ENCODE assay signal across 9 mouse cellular contexts in the genomic region with DNA sequence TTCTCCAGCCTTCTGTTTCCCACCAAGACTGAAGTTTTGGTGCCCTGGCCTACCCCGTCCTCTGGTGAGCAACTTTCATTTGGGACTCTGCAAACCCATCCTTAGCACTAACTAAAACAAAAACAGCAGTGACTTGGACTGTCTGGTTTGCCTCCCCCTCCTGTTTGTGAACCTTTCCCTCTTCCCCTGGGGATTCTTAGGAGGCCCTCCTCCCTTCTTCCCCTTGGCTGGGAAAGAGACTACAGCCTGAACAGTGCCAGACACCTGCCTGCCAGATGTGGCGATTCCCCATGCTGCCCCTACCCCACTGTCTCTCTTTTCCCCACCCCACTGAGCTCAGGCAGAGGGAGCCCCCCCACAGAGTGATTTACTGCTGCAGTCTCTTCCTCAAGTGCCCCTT. TPM values are rescaled to one million over a fixed set of nuclear protein-coding genes. Genes with fewer than 3 reads are reported as not detected.
DNase-seq lines count a peak whose midpoint lies in the region; ATAC-seq and TF ChIP-seq lines count a peak whose summit lies in the region.
"Had no signal": no experiment of that assay in that cellular context is flagged by ENCODE, and none has a peak within 500 bp of the region (broad histone marks: within the 10 kb centered on the region; RNA-seq: fewer than 3 reads in every experiment).

No protein-coding gene starts in this region.

- H3K9ac ChIP-seq in lung, embryonic 14.5 days = no peak overlapping the region
- peak overlapping the region; percentile 48 for H3K9ac ChIP-seq in forebrain, embryonic 12.5 days
- H3K9ac ChIP-seq in limb, embryonic 14.5 days (ENCODE audit: low read depth, low read length, severe bottlenecking) = 0 out of 2 replicates have a peak overlapping the region, but pooled peaks have one; percentile 8
- H3K9ac ChIP-seq in stomach, embryonic 16.5 days (ENCODE audit: low read length) = no peak overlapping the region

- H3K9me3 ChIP-seq in lung, embryonic 14.5 days (ENCODE audit: low read depth, low read length) = no peaks in the 10 kb centered on the region
- no peaks in the 10 kb centered on the region for H3K9me3 ChIP-seq in forebrain, embryonic 12.5 days
- H3K9me3 ChIP-seq in limb, embryonic 14.5 days (ENCODE audit: control insufficient read depth, low read length) = no peaks in the 10 kb centered on the region
- H3K9me3 ChIP-seq in stomach, embryonic 16.5 days (replicated peaks; ENCODE audit: control insufficient read depth, low read length) = no peaks in the 10 kb centered on the region
- H3K9me3 ChIP-seq: liver, embryonic 13.5 days had no signal

- H3K4me3 ChIP-seq in lung, embryonic 14.5 days (ENCODE audit: low read depth, low read length) = no peak overlapping the region
- H3K4me3 ChIP-seq in forebrain, embryonic 12.5 days (replicated peaks) = no peak overlapping the region
- H3K4me3 ChIP-seq in limb, embryonic 14.5 days (replicated peaks; ENCODE audit: low read length) = no peak overlapping the region
- no peak overlapping the region for H3K4me3 ChIP-seq in stomach, embryonic 16.5 days (replicated peaks; ENCODE audit: low read length)
- H3K4me3 ChIP-seq: liver, embryonic 13.5 days had no signal

- no peaks in the 10 kb centered on the region for H3K27me3 ChIP-seq in lung, embryonic 14.5 days (ENCODE audit: insufficient read depth, low read length)
- no peaks in the 10 kb centered on the region for H3K27me3 ChIP-seq in forebrain, embryonic 12.5 days
- no peaks in the 10 kb centered on the region for H3K27me3 ChIP-seq in limb, embryonic 14.5 days (ENCODE audit: control insufficient read depth, insufficient read depth, low read length)
- no peaks in the 10 kb centered on the region for H3K27me3 ChIP-seq in stomach, embryonic 16.5 days (ENCODE audit: control insufficient read depth, insufficient read depth, low read length)

- 34% methylated on average over 2 of the region's 2 CpGs for WGBS in lung, embryonic 14.5 days
- WGBS in forebrain, embryonic 12.5 days = 30% methylated on average over 2 of the region's 2 CpGs
- WGBS in limb, embryonic 14.5 days = 0% methylated on average over 2 of the region's 2 CpGs
- WGBS in stomach, embryonic 16.5 days = 31% methylated on average over 2 of the region's 2 CpGs

- no peak for DNase-seq in lung, embryonic 14.5 days
- no peak for DNase-seq in lung, postnatal 10 days
- DNase-seq in limb, embryonic 14.5 days (ENCODE audit: low spot score) = peak; percentile 90
- DNase-seq in gastrocnemius, adult 8-10 months (ENCODE audit: low spot score in 2 of 2) = no peak
- DNase-seq: liver, embryonic 13.5 days had no signal

- no peak for TF ChIP-seq POLR2A in limb, embryonic 14.5 days (IDR thresholded peaks at IDR 0.05; ENCODE audit: borderline replicate concordance, extremely low read depth, insufficient read depth, insufficient read length)

- no peak overlapping the region; the same call in 1 of the 2 replicates for H3K4me2 ChIP-seq in lung, embryonic 14.5 days
- peak overlapping the region; percentile 50 for H3K4me2 ChIP-seq in forebrain, embryonic 12.5 days
- peak overlapping the region; percentile 46; the same call in 1 of the 2 replicates for H3K4me2 ChIP-seq in limb, embryonic 14.5 days (replicated peaks; ENCODE audit: low read depth, low read length, severe bottlenecking)
- no peak overlapping the region for H3K4me2 ChIP-seq in stomach, embryonic 16.5 days (ENCODE audit: low read depth, low read length)
- H3K4me2 ChIP-seq: liver, embryonic 13.5 days had no signal

- H3K27ac ChIP-seq in lung, embryonic 14.5 days (ENCODE audit: low read depth) = peak overlapping the region; percentile 84
- peak overlapping the region; percentile 99 for H3K27ac ChIP-seq in forebrain, embryonic 12.5 days
- H3K27ac ChIP-seq in limb, embryonic 14.5 days (replicated peaks; ENCODE audit: low read depth, low read length) = peak overlapping the region; percentile 93
- H3K27ac ChIP-seq in stomach, embryonic 16.5 days (ENCODE audit: low read length) = peak overlapping the region; percentile 73

- no peak for ATAC-seq in lung, embryonic 14.5 days (ENCODE audit: insufficient read depth)
- no peak for ATAC-seq in forebrain, embryonic 12.5 days (ENCODE audit: low FRiP score)
- ATAC-seq in limb, embryonic 14.5 days (ENCODE audit: low FRiP score, low read depth) = peak; percentile 6; the same call in 1 of the 2 replicates
- ATAC-seq in stomach, embryonic 16.5 days (ENCODE audit: insufficient read depth, low FRiP score) = no peak
- ATAC-seq in frontal cortex, adult (ENCODE audit: low TSS enrichment) = no peak
- ATAC-seq in granulocyte monocyte progenitor cell, adult 5-6 weeks (replicated peaks; ENCODE audit: poor library complexity, severe bottlenecking) = no peak

- peaks cover 44% of the 10 kb centered on the region for H3K4me1 ChIP-seq in lung, embryonic 14.5 days (ENCODE audit: insufficient read depth)
- H3K4me1 ChIP-seq in forebrain, embryonic 12.5 days = peaks cover 94% of the 10 kb centered on the region
- peaks cover 91% of the 10 kb centered on the region for H3K4me1 ChIP-seq in limb, embryonic 14.5 days (ENCODE audit: control insufficient read depth, insufficient read depth, low read length)
- H3K4me1 ChIP-seq in stomach, embryonic 16.5 days (ENCODE audit: control insufficient read depth, insufficient read depth, low read length) = peaks cover 54% of the 10 kb centered on the region

- H3K36me3 ChIP-seq in lung, embryonic 14.5 days (ENCODE audit: insufficient read depth) = peaks cover 26% of the 10 kb centered on the region
- H3K36me3 ChIP-seq in forebrain, embryonic 12.5 days (replicated peaks) = peaks cover 11% of the 10 kb centered on the region; the same call in 1 of the 2 replicates
- H3K36me3 ChIP-seq in limb, embryonic 14.5 days (ENCODE audit: control insufficient read depth, insufficient read depth, low read length) = peaks cover 13% of the 10 kb centered on the region
- H3K36me3 ChIP-seq in stomach, embryonic 16.5 days (ENCODE audit: control insufficient read depth, insufficient read depth, low read length) = no peaks in the 10 kb centered on the region

- TF ChIP-seq CTCF in lung, embryonic 14.5 days (IDR thresholded peaks at IDR 0.05; ENCODE audit: low read depth) = no peak

RNA-seq across cellular contexts. Expression of a gene that starts 9.4 kb away (rescaled TPM):
- polyA plus RNA-seq in lung, embryonic 14.5 days (2014; fragmentation: Nextera tagmentation; extraction: Ambion mirVana) = 0.61 TPM in 1 of 2 replicates, not detected in the other
- 0.10 and 0.37 TPM in 2 replicates for polyA plus RNA-seq in forebrain, embryonic 12.5 days (2016; fragmentation: Nextera tagmentation; extraction: Ambion mirVana)
- polyA plus RNA-seq in limb, embryonic 14.5 days (2012; rRNA removed) = 0.34 and 0.53 TPM in 2 replicates
- polyA plus RNA-seq in limb, embryonic 14.5 days (2014; fragmentation: Nextera tagmentation; extraction: Ambion mirVana) = 0.23 and 0.51 TPM in 2 replicates
- polyA plus RNA-seq in stomach, embryonic 16.5 days (2015; fragmentation: Nextera tagmentation; extraction: Ambion mirVana) = 0.15 and 0.59 TPM in 2 replicates
- 0.77 and 1.0 TPM in 2 replicates for total RNA-seq in granulocyte monocyte progenitor cell, adult 5-6 weeks (2014; fragmentation: Nextera tagmentation)
- 0.77 and 1.1 TPM in 2 replicates for total RNA-seq in granulocyte monocyte progenitor cell, adult 5-6 weeks (2017)
- not detected for total RNA-seq in gastrocnemius, adult 8-10 months (2022)

RNA-seq across cellular contexts. Expression of a gene that starts 28.5 kb away (rescaled TPM):
- 304 and 306 TPM in 2 replicates for polyA plus RNA-seq in lung, embryonic 14.5 days (2014; fragmentation: Nextera tagmentation; extraction: Ambion mirVana)
- polyA plus RNA-seq in forebrain, embryonic 12.5 days (2016; fragmentation: Nextera tagmentation; extraction: Ambion mirVana) = 226 and 228 TPM in 2 replicates
- 200 and 228 TPM in 2 replicates for polyA plus RNA-seq in limb, embryonic 14.5 days (2012; rRNA removed)
- 292 and 298 TPM in 2 replicates for polyA plus RNA-seq in limb, embryonic 14.5 days (2014; fragmentation: Nextera tagmentation; extraction: Ambion mirVana)
- 265 and 272 TPM in 2 replicates for polyA plus RNA-seq in stomach, embryonic 16.5 days (2015; fragmentation: Nextera tagmentation; extraction: Ambion mirVana)
- 229 and 240 TPM in 2 replicates for total RNA-seq in granulocyte monocyte progenitor cell, adult 5-6 weeks (2014; fragmentation: Nextera tagmentation)
- 80.3 and 87.2 TPM in 2 replicates for total RNA-seq in granulocyte monocyte progenitor cell, adult 5-6 weeks (2017)
- 10 to 100 TPM; 34.7 to 39.4 (median 35.6) TPM for total RNA-seq in gastrocnemius, adult 8-10 months (2022)

RNA-seq across cellular contexts. Expression of a gene that starts 38.8 kb away (rescaled TPM):
- polyA plus RNA-seq in lung, embryonic 14.5 days (2014; fragmentation: Nextera tagmentation; extraction: Ambion mirVana) = 11.8 and 12.0 TPM in 2 replicates
- polyA plus RNA-seq in forebrain, embryonic 12.5 days (2016; fragmentation: Nextera tagmentation; extraction: Ambion mirVana) = 16.1 and 16.8 TPM in 2 replicates
- 23.4 and 28.8 TPM in 2 replicates for polyA plus RNA-seq in limb, embryonic 14.5 days (2012; rRNA removed)
- 16.4 and 19.1 TPM in 2 replicates for polyA plus RNA-seq in limb, embryonic 14.5 days (2014; fragmentation: Nextera tagmentation; extraction: Ambion mirVana)
- 6.9 and 7.0 TPM in 2 replicates for polyA plus RNA-seq in stomach, embryonic 16.5 days (2015; fragmentation: Nextera tagmentation; extraction: Ambion mirVana)
- 17.5 and 24.9 TPM in 2 replicates for total RNA-seq in granulocyte monocyte progenitor cell, adult 5-6 weeks (2014; fragmentation: Nextera tagmentation)
- 1.8 and 2.7 TPM in 2 replicates for total RNA-seq in granulocyte monocyte progenitor cell, adult 5-6 weeks (2017)
- 1 to 10 TPM; 5.7 to 6.4 (median 5.9) TPM for total RNA-seq in gastrocnemius, adult 8-10 months (2022)

RNA-seq across cellular contexts. Expression of a gene that starts 42.8 kb away (rescaled TPM):
- polyA plus RNA-seq in lung, embryonic 14.5 days (2014; fragmentation: Nextera tagmentation; extraction: Ambion mirVana) = 3.9 TPM in 2 replicates
- 2.1 and 3.4 TPM in 2 replicates for polyA plus RNA-seq in forebrain, embryonic 12.5 days (2016; fragmentation: Nextera tagmentation; extraction: Ambion mirVana)
- 1.5 and 3.4 TPM in 2 replicates for polyA plus RNA-seq in limb, embryonic 14.5 days (2012; rRNA removed)
- polyA plus RNA-seq in limb, embryonic 14.5 days (2014; fragmentation: Nextera tagmentation; extraction: Ambion mirVana) = 1.5 and 2.4 TPM in 2 replicates
- 8.7 and 11.1 TPM in 2 replicates for polyA plus RNA-seq in stomach, embryonic 16.5 days (2015; fragmentation: Nextera tagmentation; extraction: Ambion mirVana)
- 159 and 180 TPM in 2 replicates for total RNA-seq in granulocyte monocyte progenitor cell, adult 5-6 weeks (2014; fragmentation: Nextera tagmentation)
- total RNA-seq in granulocyte monocyte progenitor cell, adult 5-6 weeks (2017) = 112 and 174 TPM in 2 replicates
- total RNA-seq in gastrocnemius, adult 8-10 months (2022) = not detected

Comparison
In these comparisons a context has a peak if more than half of its experiments do, and no peak if none do; other contexts are left out.
1. H3K4me2 ChIP-seq: peak in forebrain, embryonic 12.5 days (single experiment) and limb, embryonic 14.5 days (single experiment); none in lung, embryonic 14.5 days (single experiment) and stomach, embryonic 16.5 days (single experiment).
2. H3K9ac ChIP-seq: peak in forebrain, embryonic 12.5 days (single experiment) and limb, embryonic 14.5 days (single experiment); none in lung, embryonic 14.5 days (single experiment) and stomach, embryonic 16.5 days (single experiment).
3. Peak in every context shown above with its lines, with median percentiles within 50 percentile points of each other: H3K27ac ChIP-seq.